ENCODE assay signal across 8 mouse cellular contexts in genomic region chr15:103300560-103300959, GRCm38 (mm10). TPM values are rescaled to one million over a fixed set of nuclear protein-coding genes. Genes with fewer than 3 reads are reported as not detected.
DNase-seq lines count a peak whose midpoint lies in the region; ATAC-seq and TF ChIP-seq lines count a peak whose summit lies in the region.

No protein-coding gene starts in this region.

- ATAC-seq in lung, embryonic 15.5 days (ENCODE audit: borderline replicate concordance, extremely low read depth, low FRiP score, low TSS enrichment), result no peak
- no peak for ATAC-seq in limb, embryonic 14.5 days (ENCODE audit: low FRiP score, low read depth)
- ATAC-seq in stomach, postnatal 0 days (ENCODE audit: low FRiP score, low TSS enrichment), result no peak

- no peaks in the 10 kb centered on the region for H3K27me3 ChIP-seq in cerebellum, adult 2 months (ENCODE audit: control insufficient read depth, insufficient read depth, low read length)
- H3K27me3 ChIP-seq in lung, embryonic 15.5 days, result no peaks in the 10 kb centered on the region
- H3K27me3 ChIP-seq in limb, embryonic 14.5 days (ENCODE audit: control insufficient read depth, insufficient read depth, low read length), result no peaks in the 10 kb centered on the region
- no peaks in the 10 kb centered on the region for H3K27me3 ChIP-seq in stomach, postnatal 0 days (ENCODE audit: control insufficient read depth, insufficient read depth, low read length)

- H3K27ac ChIP-seq in cerebellum, adult 2 months (ENCODE audit: insufficient read depth, low read length), result peak overlapping the region; percentile 77
- H3K27ac ChIP-seq in lung, embryonic 15.5 days, result peak overlapping the region; percentile 93
- H3K27ac ChIP-seq in limb, embryonic 14.5 days (replicated peaks; ENCODE audit: low read depth, low read length), result peak overlapping the region; percentile 93
- H3K27ac ChIP-seq in stomach, postnatal 0 days (replicated peaks), result peak overlapping the region; percentile 20

- TF ChIP-seq EP300 in stomach, postnatal 0 days (optimal IDR thresholded peaks at IDR 0.05), result no peak

- 23% methylated on average over 2 of the region's 2 CpGs for WGBS in cerebellum, adult 2 months
- 21% methylated on average over 2 of the region's 2 CpGs for WGBS in lung, embryonic 15.5 days
- 6% methylated on average over 2 of the region's 2 CpGs for WGBS in limb, embryonic 14.5 days
- WGBS in stomach, postnatal 0 days, result 15% methylated on average over 2 of the region's 2 CpGs

- TF ChIP-seq POLR2A in cerebellum, adult 2 months (IDR thresholded peaks at IDR 0.05; ENCODE audit: borderline replicate concordance, insufficient read depth, low read length), result no peak
- TF ChIP-seq POLR2A in limb, embryonic 14.5 days (IDR thresholded peaks at IDR 0.05; ENCODE audit: borderline replicate concordance, extremely low read depth, insufficient read depth, insufficient read length), result no peak

- peak in 1 of 2 experiments; percentile 21 for DNase-seq in cerebellum, adult 2 months
- DNase-seq in cerebellum, adult 11 months, result no peak
- no peak for DNase-seq in lung, postnatal 14 days
- no peak for DNase-seq in limb, embryonic 14.5 days (ENCODE audit: low spot score)
- no peak for DNase-seq in stomach, postnatal 0 days (ENCODE audit: low spot score)
- no peak for DNase-seq in adrenal gland, postnatal 10 days
- no peak for DNase-seq in spleen, postnatal 14 days (ENCODE audit: low spot score in 2 of 2)

- H3K4me3 ChIP-seq in cerebellum, adult 2 months (replicated peaks; ENCODE audit: insufficient read depth, low read depth, low read length), result peak overlapping the region; percentile 77
- H3K4me3 ChIP-seq in lung, embryonic 15.5 days, result no peak overlapping the region
- H3K4me3 ChIP-seq in limb, embryonic 14.5 days (replicated peaks; ENCODE audit: low read length), result peak overlapping the region; percentile 25
- H3K4me3 ChIP-seq in stomach, postnatal 0 days (ENCODE audit: low read depth, low read length), result no peak overlapping the region

- 0 out of 2 replicates have a peak overlapping the region, but pooled peaks have one; percentile 3 for H3K9ac ChIP-seq in lung, embryonic 15.5 days
- peak overlapping the region; percentile 8; the same call in 1 of the 2 replicates for H3K9ac ChIP-seq in limb, embryonic 14.5 days (ENCODE audit: low read depth, low read length, severe bottlenecking)
- no peak overlapping the region for H3K9ac ChIP-seq in stomach, postnatal 0 days (ENCODE audit: low read length)

- peaks cover 10% of the 10 kb centered on the region for H3K4me1 ChIP-seq in cerebellum, adult 2 months (ENCODE audit: control insufficient read depth, insufficient read depth, low read length)
- H3K4me1 ChIP-seq in lung, embryonic 15.5 days, result peaks cover 82% of the 10 kb centered on the region
- H3K4me1 ChIP-seq in limb, embryonic 14.5 days (ENCODE audit: control insufficient read depth, insufficient read depth, low read length), result peaks cover 91% of the 10 kb centered on the region
- H3K4me1 ChIP-seq in stomach, postnatal 0 days (replicated peaks; ENCODE audit: control insufficient read depth, insufficient read depth), result peaks cover 10% of the 10 kb centered on the region

- H3K4me2 ChIP-seq in lung, embryonic 15.5 days, result peak overlapping the region; percentile 28; the same call in 1 of the 2 replicates
- peak overlapping the region; percentile 46 for H3K4me2 ChIP-seq in limb, embryonic 14.5 days (replicated peaks; ENCODE audit: low read depth, low read length, severe bottlenecking)
- peak overlapping the region; percentile 23; the same call in 1 of the 2 replicates for H3K4me2 ChIP-seq in stomach, postnatal 0 days (replicated peaks; ENCODE audit: low read depth)

- H3K9me3 ChIP-seq in lung, embryonic 15.5 days, result no peaks in the 10 kb centered on the region
- no peaks in the 10 kb centered on the region for H3K9me3 ChIP-seq in limb, embryonic 14.5 days (ENCODE audit: control insufficient read depth, low read length)
- no peaks in the 10 kb centered on the region for H3K9me3 ChIP-seq in stomach, postnatal 0 days (ENCODE audit: control insufficient read depth, low read length)

- no peak for TF ChIP-seq CTCF in cerebellum, adult 2 months (IDR thresholded peaks at IDR 0.05; ENCODE audit: borderline replicate concordance, insufficient read depth, low read depth, low read length)
- TF ChIP-seq CTCF in stomach, postnatal 0 days (IDR thresholded peaks at IDR 0.05; ENCODE audit: low read depth), result no peak

- H3K36me3 ChIP-seq in lung, embryonic 15.5 days, result 0 out of 2 replicates have a peak, but pooled peaks cover 7% of the 10 kb centered on the region
- peaks cover 13% of the 10 kb centered on the region for H3K36me3 ChIP-seq in limb, embryonic 14.5 days (ENCODE audit: control insufficient read depth, insufficient read depth, low read length)
- peaks cover 5% of the 10 kb centered on the region for H3K36me3 ChIP-seq in stomach, postnatal 0 days (ENCODE audit: control insufficient read depth, insufficient read depth, low read length)

RNA-seq across cellular contexts. Expression of gene Gpr84, which starts 9.9 kb away (rescaled TPM):
- 0.43 and 0.62 TPM in 2 replicates for polyA plus RNA-seq in cerebellum, adult 2 months (2012; rRNA removed)
- polyA plus RNA-seq in lung, embryonic 15.5 days (2015; fragmentation: Nextera tagmentation; extraction: Ambion mirVana), result 0.29 and 0.36 TPM in 2 replicates
- polyA plus RNA-seq in limb, embryonic 14.5 days (2012; rRNA removed), result 0.34 and 0.53 TPM in 2 replicates
- 0.23 and 0.51 TPM in 2 replicates for polyA plus RNA-seq in limb, embryonic 14.5 days (2014; fragmentation: Nextera tagmentation; extraction: Ambion mirVana)
- polyA plus RNA-seq in stomach, postnatal 0 days (2015; fragmentation: Nextera tagmentation; extraction: Ambion mirVana), result 0.30 and 0.46 TPM in 2 replicates
- total RNA-seq in adrenal gland, postnatal 10 days (2021), result not detected

RNA-seq across cellular contexts. Expression of gene Copz1, which starts 28.0 kb away (rescaled TPM):
- polyA plus RNA-seq in cerebellum, adult 2 months (2012; rRNA removed), result 110 and 117 TPM in 2 replicates
- polyA plus RNA-seq in lung, embryonic 15.5 days (2015; fragmentation: Nextera tagmentation; extraction: Ambion mirVana), result 287 and 293 TPM in 2 replicates
- polyA plus RNA-seq in limb, embryonic 14.5 days (2012; rRNA removed), result 200 and 228 TPM in 2 replicates
- 292 and 298 TPM in 2 replicates for polyA plus RNA-seq in limb, embryonic 14.5 days (2014; fragmentation: Nextera tagmentation; extraction: Ambion mirVana)
- polyA plus RNA-seq in stomach, postnatal 0 days (2015; fragmentation: Nextera tagmentation; extraction: Ambion mirVana), result 159 and 168 TPM in 2 replicates
- 100 to 1,000 TPM; 114 TPM for total RNA-seq in adrenal gland, postnatal 10 days (2021)

RNA-seq across cellular contexts. Expression of gene Zfp385a, which starts 39.3 kb away (rescaled TPM):
- 91.4 and 96.6 TPM in 2 replicates for polyA plus RNA-seq in cerebellum, adult 2 months (2012; rRNA removed)
- polyA plus RNA-seq in lung, embryonic 15.5 days (2015; fragmentation: Nextera tagmentation; extraction: Ambion mirVana), result 7.7 and 9.0 TPM in 2 replicates
- 23.4 and 28.8 TPM in 2 replicates for polyA plus RNA-seq in limb, embryonic 14.5 days (2012; rRNA removed)
- polyA plus RNA-seq in limb, embryonic 14.5 days (2014; fragmentation: Nextera tagmentation; extraction: Ambion mirVana), result 16.4 and 19.1 TPM in 2 replicates
- 6.0 and 7.4 TPM in 2 replicates for polyA plus RNA-seq in stomach, postnatal 0 days (2015; fragmentation: Nextera tagmentation; extraction: Ambion mirVana)
- 10 to 100 TPM; 20.1 to 24.2 TPM for total RNA-seq in adrenal gland, postnatal 10 days (2021)

RNA-seq across cellular contexts. Expression of gene Nfe2, which starts 42.4 kb away (rescaled TPM):
- polyA plus RNA-seq in cerebellum, adult 2 months (2012; rRNA removed), result 0.28 and 0.57 TPM in 2 replicates
- polyA plus RNA-seq in lung, embryonic 15.5 days (2015; fragmentation: Nextera tagmentation; extraction: Ambion mirVana), result 3.6 and 4.7 TPM in 2 replicates
- 1.5 and 3.4 TPM in 2 replicates for polyA plus RNA-seq in limb, embryonic 14.5 days (2012; rRNA removed)
- polyA plus RNA-seq in limb, embryonic 14.5 days (2014; fragmentation: Nextera tagmentation; extraction: Ambion mirVana), result 1.5 and 2.4 TPM in 2 replicates
- 0.50 and 0.70 TPM in 2 replicates for polyA plus RNA-seq in stomach, postnatal 0 days (2015; fragmentation: Nextera tagmentation; extraction: Ambion mirVana)
- total RNA-seq in adrenal gland, postnatal 10 days (2021), result 1 to 10 TPM; 3.2 to 4.3 TPM

Comparison
In these comparisons a context has a peak if more than half of its experiments do, and no peak if none do; other contexts are left out.
1. H3K27ac ChIP-seq: peak in every context shown above with its lines; median percentile 93 in lung, embryonic 15.5 days; 93 in limb, embryonic 14.5 days; 77 in cerebellum, adult 2 months; 20 in stomach, postnatal 0 days.
2. H3K4me3 ChIP-seq: peak in cerebellum, adult 2 months (single experiment) and limb, embryonic 14.5 days (single experiment); none in lung, embryonic 15.5 days (single experiment) and stomach, postnatal 0 days (single experiment).
3. Peak in every context shown above with its lines, with median percentiles within 50 percentile points of each other: H3K4me2 ChIP-seq.